Comparison of ENCODE assay signal across 28 mouse cellular contexts in the genomic region with DNA sequence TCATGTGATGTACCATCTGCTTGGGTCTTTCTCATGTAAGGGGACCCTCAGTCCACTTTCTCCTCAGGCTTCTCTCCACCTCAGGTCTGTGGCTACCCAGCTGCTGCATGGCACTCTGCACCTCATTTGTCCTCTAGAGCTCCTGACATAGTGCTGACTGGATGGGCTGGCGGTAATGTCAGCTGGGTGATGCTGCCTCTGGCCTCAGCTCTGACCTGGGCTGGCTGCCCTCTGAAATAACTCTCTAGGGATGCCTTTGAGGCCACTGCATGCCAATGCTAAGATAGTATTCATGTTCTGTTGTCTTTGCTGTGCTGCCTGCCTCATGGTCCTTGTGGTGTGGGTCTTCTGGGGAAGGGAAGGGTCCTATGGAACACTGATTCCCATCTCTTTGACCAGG. TPM values are rescaled to one million over a fixed set of nuclear protein-coding genes. Genes with fewer than 3 reads are reported as not detected.
DNase-seq lines count a peak whose midpoint lies in the region; ATAC-seq lines count a peak whose summit lies in the region.
"Had no signal": no experiment of that assay in that cellular context is flagged by ENCODE, and none has a peak within 500 bp of the region (broad histone marks: within the 10 kb centered on the region; RNA-seq: fewer than 3 reads in every experiment).

No protein-coding gene starts in this region.

- ATAC-seq in liver, embryonic 15.5 days (ENCODE audit: insufficient read depth), result no peak
- ATAC-seq in liver, embryonic 11.5 days (replicated peaks; ENCODE audit: low FRiP score), result no peak
- ATAC-seq: forebrain, embryonic 14.5 days; forebrain, postnatal 0 days; hindbrain, postnatal 0 days; inflammation-experienced regulatory T-cells, adult 6 months; intestine, embryonic 16.5 days had no signal

- peaks cover 36% of the 10 kb centered on the region for H3K4me1 ChIP-seq in liver, embryonic 15.5 days (replicated peaks)
- peaks cover 7% of the 10 kb centered on the region for H3K4me1 ChIP-seq in liver, embryonic 11.5 days (replicated peaks; ENCODE audit: control insufficient read depth, insufficient read depth, low read length)
- H3K4me1 ChIP-seq: embryonic facial prominence, embryonic 12.5 days; embryonic facial prominence, embryonic 15.5 days; heart, embryonic 15.5 days had no signal

- H3K4me3 ChIP-seq in liver, embryonic 15.5 days (replicated peaks), result no peak overlapping the region
- no peak overlapping the region for H3K4me3 ChIP-seq in liver, embryonic 11.5 days (ENCODE audit: low read depth, low read length)
- H3K4me3 ChIP-seq: embryonic facial prominence, embryonic 12.5 days; embryonic facial prominence, embryonic 15.5 days; heart, embryonic 12.5 days; heart, embryonic 15.5 days had no signal

- no peak overlapping the region for H3K4me2 ChIP-seq in liver, embryonic 15.5 days
- H3K4me2 ChIP-seq in liver, embryonic 11.5 days, result no peak overlapping the region
- H3K4me2 ChIP-seq: embryonic facial prominence, embryonic 12.5 days; embryonic facial prominence, embryonic 15.5 days; heart, embryonic 12.5 days; heart, embryonic 15.5 days; hindbrain, embryonic 14.5 days had no signal

- intact Hi-C loops in heart, postnatal 25 days (cut with DNase I), result no loop called here

- peaks cover 33% of the 10 kb centered on the region for H3K27me3 ChIP-seq in liver, embryonic 15.5 days
- H3K27me3 ChIP-seq in liver, embryonic 11.5 days (replicated peaks; ENCODE audit: control insufficient read depth, insufficient read depth, low read length), result no peaks in the 10 kb centered on the region
- H3K27me3 ChIP-seq: CH12.LX; embryonic facial prominence, embryonic 12.5 days; embryonic facial prominence, embryonic 15.5 days; heart, embryonic 12.5 days; heart, embryonic 15.5 days had no signal

- H3K36me3 ChIP-seq in liver, embryonic 15.5 days (replicated peaks), result no peaks in the 10 kb centered on the region
- no peaks in the 10 kb centered on the region for H3K36me3 ChIP-seq in liver, embryonic 11.5 days (ENCODE audit: control insufficient read depth, insufficient read depth, low read length)
- H3K36me3 ChIP-seq: embryonic facial prominence, embryonic 12.5 days; embryonic facial prominence, embryonic 15.5 days; G1E; heart, embryonic 12.5 days; heart, embryonic 15.5 days had no signal

- 79% methylated on average over 1 of the region's 1 CpGs for WGBS in liver, embryonic 15.5 days (ENCODE audit: insufficient replicate concordance)
- 88% methylated on average over 1 of the region's 1 CpGs for WGBS in liver, embryonic 11.5 days

- 0 out of 2 replicates have a peak overlapping the region, but pooled peaks have one; percentile 3 for H3K9ac ChIP-seq in liver, embryonic 15.5 days
- no peak overlapping the region for H3K9ac ChIP-seq in liver, embryonic 11.5 days (ENCODE audit: low read depth, low read length)
- H3K9ac ChIP-seq: embryonic facial prominence, embryonic 12.5 days; embryonic facial prominence, embryonic 15.5 days; forebrain, postnatal 0 days; heart, embryonic 12.5 days; heart, embryonic 15.5 days; hindbrain, embryonic 14.5 days had no signal

- H3K27ac ChIP-seq in liver, embryonic 15.5 days (replicated peaks), result no peak overlapping the region
- H3K27ac ChIP-seq in liver, embryonic 11.5 days (ENCODE audit: low read depth, low read length), result no peak overlapping the region
- H3K27ac ChIP-seq: embryonic facial prominence, embryonic 12.5 days; embryonic facial prominence, embryonic 15.5 days; heart, embryonic 15.5 days; hindbrain, embryonic 14.5 days; hindbrain, postnatal 0 days had no signal

- no peak for DNase-seq in liver, embryonic 11.5 days (ENCODE audit: low spot score)
- peak; percentile 30 to 51 for DNase-seq in gastrocnemius, adult 8-10 months (ENCODE audit: low spot score in 2 of 2)
- DNase-seq in gastrocnemius, postnatal 25 days, result peak; percentile 70
- no peak for DNase-seq in ovary, adult 18-20 months (ENCODE audit: low spot score)
- no peak for DNase-seq in heart, postnatal 25 days (ENCODE audit: low spot score)
- DNase-seq: adrenal gland, adult 2 months; adrenal gland, postnatal 14 days; B cell, adult 2 months; cerebellum, adult 11 months; cerebellum, adult 2 months; cerebellum, adult 9-11 months; cerebellum, postnatal 25 days; forebrain, postnatal 0 days; heart, adult 18-20 months; heart, postnatal 10 days; heart, postnatal 4 days had no signal

- H3K9me3 ChIP-seq in liver, embryonic 15.5 days (replicated peaks), result no peaks in the 10 kb centered on the region
- no peaks in the 10 kb centered on the region for H3K9me3 ChIP-seq in liver, embryonic 11.5 days (ENCODE audit: control insufficient read depth, low read length)
- H3K9me3 ChIP-seq: embryonic facial prominence, embryonic 12.5 days; embryonic facial prominence, embryonic 15.5 days; G1E; heart, embryonic 12.5 days; heart, embryonic 15.5 days had no signal

RNA-seq across cellular contexts. Expression of a gene that starts 31.2 kb away (rescaled TPM):
- polyA plus RNA-seq in liver, embryonic 15.5 days (2015; fragmentation: Nextera tagmentation; extraction: Ambion mirVana), result 17.3 and 19.8 TPM in 2 replicates
- 37.2 and 43.0 TPM in 2 replicates for polyA plus RNA-seq in liver, embryonic 11.5 days (2014; fragmentation: Nextera tagmentation; extraction: Ambion mirVana)
- 100 to 1,000 TPM in 3 of 4 experiments, 10 to 100 TPM in 1; 98.4 to 121 (median 107) TPM for total RNA-seq in gastrocnemius, adult 8-10 months (2022)
- total RNA-seq in gastrocnemius, postnatal 25 days (2021), result 10 to 100 TPM; 69.1 to 85.8 TPM
- total RNA-seq in heart, postnatal 25 days (2021), result 10 to 100 TPM; 52.1 to 53.0 TPM

Comparison
In these comparisons a context has a peak if more than half of its experiments do, and no peak if none do; other contexts are left out.
1. DNase-seq: peak in gastrocnemius, adult 8-10 months (2 of 2) and gastrocnemius, postnatal 25 days (single experiment); none in liver, embryonic 11.5 days (single experiment), ovary, adult 18-20 months (single experiment) and heart, postnatal 25 days (single experiment).